Mouse (Mus musculus) liver, embryonic 14.5 days (tissue): Measurements from ENCODE around the gene Prep.

Experiments used
- CTCF ChIP-seq: IDR thresholded peaks from 2 replicates; pipeline ENCODE4 v1.5.1; 2016; ENCODE audit warnings: antibody characterized with exemption, low read depth, control low read depth
- EP300 ChIP-seq: IDR thresholded peaks from 2 replicates; pipeline ENCODE4 v1.6.1; 2016; ENCODE audit warnings: antibody characterized with exemption, low read depth

DNA sequence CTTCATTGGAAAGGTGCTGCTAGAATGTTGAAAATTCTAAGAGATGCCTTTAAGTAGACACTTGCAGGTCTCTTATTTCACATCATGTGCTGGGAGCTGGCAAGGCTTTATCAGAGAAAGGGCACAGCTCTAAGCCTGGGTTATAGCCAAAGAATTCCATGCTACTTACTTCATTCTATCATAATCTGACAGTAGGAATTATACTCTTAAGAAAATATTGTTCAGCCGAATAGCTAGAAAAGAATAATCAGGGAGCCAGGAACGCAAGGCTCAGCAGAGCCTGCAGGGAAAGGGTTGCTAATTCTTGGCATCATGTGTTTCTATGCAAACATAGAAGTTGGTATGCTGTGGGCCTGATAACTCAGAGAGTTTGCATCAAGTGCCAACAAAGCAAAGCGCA, 114.3 kb downstream of the Prep start:
- no peak for TF ChIP-seq CTCF
- no peak for TF ChIP-seq EP300
